In genomic region chr9:99446259-99446658, GRCm38 (mm10) we compare ENCODE assay signal across 30 mouse cellular contexts. TPM values are rescaled to one million over a fixed set of nuclear protein-coding genes. Genes with fewer than 3 reads are reported as not detected.
"Had no signal": no experiment of that assay in that cellular context is flagged by ENCODE, and none has a peak within 500 bp of the region (broad histone marks: within the 10 kb centered on the region; RNA-seq: fewer than 3 reads in every experiment).

No protein-coding gene starts in this region.

- ATAC-seq: forebrain, embryonic 13.5 days; forebrain, embryonic 15.5 days; forebrain, embryonic 16.5 days; forebrain, postnatal 0 days had no signal

- DNase-seq: cerebellum, adult 9-10 months; cerebellum, adult 9-11 months; cerebellum, postnatal 10 days; cerebellum, postnatal 14 days; cerebellum, postnatal 25 days; cerebellum, postnatal 36 days; embryo, embryonic 11 days; forebrain, postnatal 0 days; gastrocnemius, adult 2 months; gastrocnemius, postnatal 10 days; gastrocnemius, postnatal 14 days; gastrocnemius, postnatal 25 days; gastrocnemius, postnatal 36 days; heart, adult 11 months; heart, adult 18-20 months; heart, adult 2 months had no signal

- H3K4me2 ChIP-seq: embryonic facial prominence, embryonic 12.5 days; embryonic facial prominence, embryonic 13.5 days; embryonic facial prominence, embryonic 15.5 days; forebrain, embryonic 12.5 days; forebrain, embryonic 13.5 days; forebrain, embryonic 15.5 days had no signal

- H3K4me3 ChIP-seq: embryonic facial prominence, embryonic 10.5 days; embryonic facial prominence, embryonic 12.5 days; embryonic facial prominence, embryonic 13.5 days; embryonic facial prominence, embryonic 15.5 days; erythroblast, embryonic 14.5 days; forebrain, embryonic 10.5 days; forebrain, embryonic 12.5 days; forebrain, embryonic 13.5 days; forebrain, embryonic 15.5 days; gastrocnemius, adult 2 months; heart, adult 2 months; heart, embryonic 10.5 days had no signal

- H3K27ac ChIP-seq: embryonic facial prominence, embryonic 10.5 days; embryonic facial prominence, embryonic 12.5 days; embryonic facial prominence, embryonic 15.5 days; forebrain, embryonic 10.5 days; forebrain, embryonic 12.5 days; forebrain, embryonic 13.5 days; forebrain, embryonic 15.5 days; gastrocnemius, adult 2 months; heart, adult 2 months; heart, embryonic 10.5 days had no signal

- H3K9ac ChIP-seq: embryonic facial prominence, embryonic 12.5 days; embryonic facial prominence, embryonic 13.5 days; embryonic facial prominence, embryonic 15.5 days; forebrain, embryonic 12.5 days; forebrain, embryonic 13.5 days; forebrain, embryonic 15.5 days; forebrain, postnatal 0 days had no signal

- H3K4me1 ChIP-seq: embryonic facial prominence, embryonic 12.5 days had no signal

- H3K9me3 ChIP-seq: embryonic facial prominence, embryonic 10.5 days; embryonic facial prominence, embryonic 12.5 days; embryonic facial prominence, embryonic 13.5 days; embryonic facial prominence, embryonic 15.5 days; forebrain, embryonic 10.5 days; forebrain, embryonic 12.5 days; forebrain, embryonic 13.5 days; forebrain, embryonic 15.5 days; heart, embryonic 10.5 days had no signal

- H3K36me3 ChIP-seq: embryonic facial prominence, embryonic 10.5 days; embryonic facial prominence, embryonic 12.5 days; embryonic facial prominence, embryonic 13.5 days; embryonic facial prominence, embryonic 15.5 days; forebrain, embryonic 10.5 days; forebrain, embryonic 12.5 days; forebrain, embryonic 15.5 days; heart, embryonic 10.5 days had no signal

RNA-seq across cellular contexts. Expression of gene Nme9, which starts 5.0 kb away (rescaled TPM):
- polyA plus RNA-seq: embryonic facial prominence, embryonic 10.5 days; embryonic facial prominence, embryonic 11.5 days; embryonic facial prominence, embryonic 12.5 days; embryonic facial prominence, embryonic 13.5 days; erythroblast, embryonic 14.5 days; forebrain, embryonic 10.5 days; forebrain, embryonic 11.5 days; frontal cortex, adult 2 months; heart, embryonic 10.5 days had no signal

RNA-seq across cellular contexts. Expression of gene Mras, which starts 9.1 kb away (rescaled TPM):
- polyA plus RNA-seq: erythroblast, embryonic 14.5 days had no signal
